Mouse (Mus musculus) CH12.LX (cell line): ENCODE measurements around the gene Gm14401. TPM values are rescaled to one million over a fixed set of nuclear protein-coding genes. Genes with fewer than 3 reads are reported as not detected.
"Not testable (repeated sequence)": the region's sequence is repeated elsewhere in the genome, so short reads cannot be mapped to it uniquely, and the experiment has no call there.

Experiments
- DNase-seq: peaks from one replicate; pipeline ENCODE4 v3.0.0-alpha.2; 2013; ENCODE audit errors: extremely low read depth
- H3K27ac ChIP-seq: 2 replicates; pipeline ENCODE4 v1.5.1; 2012; ENCODE audit warnings: low read depth, mild to moderate bottlenecking, control low read depth, moderate library complexity; ENCODE audit not compliant: insufficient read depth
- H3K27me3 ChIP-seq: replicated peaks from 2 replicates; pipeline ENCODE3; 2012; ENCODE audit warnings: inconsistent platforms
- H3K36me3 ChIP-seq, 2 experiments: replicated peaks in 1 of 2; 2 replicates each; pipeline versions ENCODE3 to v1.6.1; 2012; ENCODE audit warnings: inconsistent platforms in 1 of 2, low read length in 1 of 2, mild to moderate bottlenecking in 1 of 2, mixed read lengths in 1 of 2, moderate library complexity in 1 of 2; ENCODE audit not compliant: control insufficient read depth in 1 of 2, insufficient read depth in 1 of 2
- H3K4me1 ChIP-seq, 2 experiments: 2 replicates each; pipeline ENCODE4 v1.6.1; 2012; ENCODE audit warnings: inconsistent platforms in 1 of 2, moderate library complexity in 1 of 2; ENCODE audit not compliant: insufficient read depth in 2 of 2, control insufficient read depth in 1 of 2
- H3K4me2 ChIP-seq: 2 replicates; pipeline ENCODE4 v1.6.1; 2012; ENCODE audit warnings: low read depth, mild to moderate bottlenecking, control low read depth; ENCODE audit not compliant: poor library complexity, insufficient read depth, severe bottlenecking
- H3K4me3 ChIP-seq, 3 experiments: fragments of 150-350 bp in 1 of 3; sonication (generic) in 1 of 3; replicated peaks in 1 of 3; 2 replicates each; pipeline versions ENCODE3 to v1.5.1; 2011 to 2012; ENCODE audit warnings: low read depth in 2 of 3, low read length in 2 of 3, mild to moderate bottlenecking in 2 of 3, moderate library complexity in 2 of 3, control low read depth in 1 of 3, improper control_type of control experiment in 1 of 3, inconsistent platforms in 1 of 3, mixed read lengths in 1 of 3; ENCODE audit not compliant: poor library complexity in 1 of 3
- H3K79me2 ChIP-seq: replicated peaks from 2 replicates; pipeline ENCODE4 v1.6.1; 2012; ENCODE audit warnings: mild to moderate bottlenecking, moderate library complexity; ENCODE audit not compliant: control insufficient read depth, poor library complexity, insufficient read depth, severe bottlenecking; ENCODE audit errors: extremely low read depth
- H3K9ac ChIP-seq: 2 replicates; pipeline ENCODE4 v1.6.1; 2012; ENCODE audit warnings: low read depth, mild to moderate bottlenecking, control low read depth, moderate library complexity; ENCODE audit not compliant: insufficient read depth
- H3K9me3 ChIP-seq: replicated peaks from 2 replicates; pipeline ENCODE3; 2012; ENCODE audit warnings: low read length, inconsistent platforms, mixed read lengths
- CTCF ChIP-seq, 2 experiments: IDR thresholded peaks in 1 of 2; conservative IDR thresholded peaks in 1 of 2; 2 replicates each; pipeline ENCODE4 v1.5.1; 2011 to 2012; ENCODE audit warnings: low read depth in 2 of 2, low read length in 2 of 2, improper control_type of control experiment in 1 of 2, inconsistent platforms in 1 of 2, mild to moderate bottlenecking in 1 of 2, moderate library complexity in 1 of 2
- MAX ChIP-seq: IDR thresholded peaks from 2 replicates; pipeline ENCODE4 v1.6.1; 2011; ENCODE audit warnings: low read length, improper control_type of control experiment
- MXI1 ChIP-seq: IDR thresholded peaks from 2 replicates; pipeline ENCODE4 v1.6.1; 2011; ENCODE audit warnings: mild to moderate bottlenecking, low read depth, low read length, improper control_type of control experiment
- MYC ChIP-seq: IDR thresholded peaks from 2 replicates; pipeline ENCODE4 v1.6.1; 2011; ENCODE audit warnings: low read depth, mild to moderate bottlenecking, improper control_type of control experiment, low read length
- RAD21 ChIP-seq: IDR thresholded peaks from 2 replicates; pipeline ENCODE4 v1.6.1; 2011; ENCODE audit warnings: low read depth, mild to moderate bottlenecking, low read length, improper control_type of control experiment, moderate library complexity
- SMC3 ChIP-seq: IDR thresholded peaks from 2 replicates; pipeline ENCODE4 v1.6.1; 2011; ENCODE audit warnings: low read depth, low read length, improper control_type of control experiment
- dilution Hi-C: fragments of 300-500 bp; cut with MboI; formaldehyde crosslinking; loops from 2 replicates; pipeline ENCODE4 v1.14.3; 2020; ENCODE audit warnings: low sequenced_read_pairs; ENCODE audit not compliant: extremely low pct_unique_long_range_greater_than_20kb, extremely low pct_ligation_motif_present
- in situ Hi-C: fragments of 300-500 bp; cut with MboI; formaldehyde crosslinking; loops from 3 replicates; pipeline ENCODE4 v1.14.3; 2019; ENCODE audit warnings: low sequenced_read_pairs, low pct_ligation_motif_present, low pct_unique_long_range_greater_than_20kb, mixed read lengths
- polyA plus RNA-seq: library from polyadenylated mRNA; unstranded; fragments of >175 nt; gene quantifications from 2 replicates; pipeline ENCODE4 v1.2.1, GENCODE M21; 2012; ENCODE audit warnings: low read depth; ENCODE audit not compliant: insufficient read length
- total RNA-seq, 2 experiments: library from RNA; depleted of rRNA; stranded (reverse); fragments of 300-350 nt in 1 of 2; fragments of >200 nt in 1 of 2; gene quantifications; 2 replicates each; pipeline ENCODE4 v1.2.3; 2012 to 2014

Gm14401 gene
- total and polyA plus RNA-seq, 3 experiments = 1.6 to 4.4 (median 3.7) TPM

DNA sequence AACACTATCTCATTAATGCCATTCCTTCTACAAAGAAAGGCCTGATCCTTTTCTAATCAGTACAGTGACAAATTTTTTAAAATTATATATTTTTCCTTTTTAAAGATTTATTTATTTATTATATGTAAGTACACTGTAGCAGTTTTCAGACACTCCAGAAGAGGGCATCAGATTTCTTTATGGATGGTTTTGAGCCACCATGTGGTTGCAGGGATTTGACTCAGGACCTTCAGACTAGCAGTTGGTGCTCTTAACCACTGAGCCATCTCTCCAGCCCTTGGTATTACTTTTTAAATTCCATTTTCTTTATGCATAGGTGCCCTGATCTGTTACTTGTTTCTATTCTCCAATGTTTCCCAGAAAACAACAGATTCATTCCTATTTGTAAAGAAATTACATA lies 895 bp downstream of the Gm14401 start:
- H3K27ac ChIP-seq, in situ Hi-C loops: not testable (repeated sequence)
- DNase-seq = peak; percentile 59

GRCm38 (mm10) chr2:177079866-177080265 lies 5.7 kb downstream of the Gm14401 start:
- H3K9ac ChIP-seq, H3K36me3 ChIP-seq, dilution Hi-C loops, H3K79me2 ChIP-seq, H3K9me3 ChIP-seq, H3K4me1 ChIP-seq, H3K27ac ChIP-seq, H3K4me3 ChIP-seq, in situ Hi-C loops, H3K4me2 ChIP-seq, H3K27me3 ChIP-seq, DNase-seq: not testable (repeated sequence)

More for the DNA sequence above, 895 bp downstream of the Gm14401 start:
- H3K4me2 ChIP-seq = peak overlapping the region; percentile 84; the same call in 1 of the 2 replicates
- H3K36me3 ChIP-seq, dilution Hi-C loops, H3K9me3 ChIP-seq, H3K79me2 ChIP-seq, H3K4me1 ChIP-seq, H3K27me3 ChIP-seq, H3K9ac ChIP-seq: not testable (repeated sequence)
- peak overlapping the region in 2 of 3 experiments; percentile 67 to 75 for H3K4me3 ChIP-seq
- peak in 1 of 2 experiments; percentile 64; a peak in 2 of 4 replicates for TF ChIP-seq CTCF (conservative IDR thresholded peaks at IDR 0.05 in 1 of 2, IDR thresholded peaks at IDR 0.05 in 1 of 2; ENCODE audit: low read depth in 2 of 2, low read length in 2 of 2)
- peak; percentile 19 for TF ChIP-seq SMC3
- TF ChIP-seq MYC = peak; percentile 95
- 0 out of 2 replicates have a peak, but pooled peaks have one; percentile 14 for TF ChIP-seq MAX
- peak; percentile 37 for TF ChIP-seq RAD21
- peak; percentile 47; the same call in 1 of the 2 replicates for TF ChIP-seq MXI1

DNA sequence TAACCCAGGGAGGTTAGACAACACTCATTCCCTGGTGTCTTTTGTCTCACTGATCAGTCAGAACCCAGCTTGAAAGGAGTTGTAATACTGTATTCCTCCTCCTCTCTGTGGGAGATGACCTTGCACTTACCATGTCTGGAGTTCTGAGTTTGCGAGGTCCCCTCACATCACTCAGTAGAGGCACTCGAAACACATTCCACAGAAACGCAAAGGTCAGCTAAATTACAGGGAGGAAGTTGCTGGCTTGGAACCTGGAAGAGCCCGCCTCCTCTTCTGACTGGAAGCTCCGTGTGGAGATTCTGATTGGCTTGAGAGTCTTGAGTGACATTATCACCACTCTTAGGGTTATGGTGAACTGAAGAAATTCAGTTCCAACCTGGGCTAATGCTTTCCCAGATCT lies 35.0 kb downstream of the Gm14401 start:
- H3K4me2 ChIP-seq, H3K9me3 ChIP-seq, dilution Hi-C loops: not testable (repeated sequence)

DNA sequence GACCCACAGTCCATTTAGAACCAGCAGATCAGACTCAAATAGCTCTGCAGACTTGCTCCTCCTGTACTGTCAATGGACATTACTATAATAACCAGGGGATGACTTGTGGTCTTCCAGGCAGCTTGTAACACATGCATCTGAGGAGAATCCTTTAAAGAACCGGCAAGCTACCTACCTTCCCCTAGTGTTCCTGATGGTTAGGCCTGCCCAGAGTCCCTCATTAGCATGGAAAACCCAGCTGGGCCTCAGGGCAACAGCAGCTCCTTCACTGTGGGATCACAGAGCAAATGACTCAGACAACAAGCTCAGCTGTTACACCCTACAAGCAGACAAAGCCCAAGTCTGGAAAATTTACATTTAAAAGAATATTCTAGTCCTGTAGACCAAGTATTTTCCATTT lies 55.0 kb downstream of the Gm14401 start:
- H3K36me3 ChIP-seq, H3K27ac ChIP-seq, H3K9me3 ChIP-seq, dilution Hi-C loops, H3K27me3 ChIP-seq, H3K4me2 ChIP-seq, H3K4me1 ChIP-seq, H3K79me2 ChIP-seq, H3K4me3 ChIP-seq, H3K9ac ChIP-seq, in situ Hi-C loops: not testable (repeated sequence)
- peak; percentile 8 for DNase-seq

More for the DNA sequence above, 35.0 kb downstream of the Gm14401 start:
- H3K79me2 ChIP-seq, H3K27ac ChIP-seq, H3K4me3 ChIP-seq, H3K4me1 ChIP-seq, H3K36me3 ChIP-seq, H3K27me3 ChIP-seq, H3K9ac ChIP-seq, in situ Hi-C loops, DNase-seq: not testable (repeated sequence)

Other genes with a start within 250 kb of the Gm14401 start
- not detected in 2 replicates for gene Gm14408, start 243.2 kb upstream of the Gm14401 start, total RNA-seq (2012; rRNA removed)
- gene Gm14408, start 243.2 kb upstream of the Gm14401 start, total RNA-seq (2014; rRNA removed) = not detected in 2 replicates
- not detected in 2 replicates for gene Gm14408, start 243.2 kb upstream of the Gm14401 start, polyA plus RNA-seq
- 3.7 and 9.3 TPM in 2 replicates for gene Gm14296, start 146.5 kb upstream of the Gm14401 start, total RNA-seq (2012; rRNA removed)
- gene Gm14296, start 146.5 kb upstream of the Gm14401 start, total RNA-seq (2014; rRNA removed) = 11.9 and 23.6 TPM in 2 replicates
- gene Gm14296, start 146.5 kb upstream of the Gm14401 start, polyA plus RNA-seq = 4.4 and 11.8 TPM in 2 replicates
- gene Gm14419, start 73.4 kb upstream of the Gm14401 start, total RNA-seq (2012; rRNA removed) = 17.8 and 19.5 TPM in 2 replicates
- gene Gm14419, start 73.4 kb upstream of the Gm14401 start, total RNA-seq (2014; rRNA removed) = 37.8 and 48.0 TPM in 2 replicates
- 10.2 and 17.7 TPM in 2 replicates for gene Gm14419, start 73.4 kb upstream of the Gm14401 start, polyA plus RNA-seq
- 12.1 and 15.0 TPM in 2 replicates for gene Gm14410, start 132.1 kb downstream of the Gm14401 start, total RNA-seq (2012; rRNA removed)
- gene Gm14410, start 132.1 kb downstream of the Gm14401 start, total RNA-seq (2014; rRNA removed) = 27.9 and 35.2 TPM in 2 replicates
- gene Gm14410, start 132.1 kb downstream of the Gm14401 start, polyA plus RNA-seq = 11.1 TPM in 2 replicates
- gene Gm14409, start 192.7 kb downstream of the Gm14401 start, total RNA-seq (2012; rRNA removed) = 7.0 and 8.2 TPM in 2 replicates
- gene Gm14409, start 192.7 kb downstream of the Gm14401 start, total RNA-seq (2014; rRNA removed) = 12.0 and 13.8 TPM in 2 replicates
- 5.1 and 8.1 TPM in 2 replicates for gene Gm14409, start 192.7 kb downstream of the Gm14401 start, polyA plus RNA-seq
- 1.2 and 1.8 TPM in 2 replicates for gene Gm14412, start 250.0 kb downstream of the Gm14401 start, total RNA-seq (2012; rRNA removed)
- 2.9 and 3.8 TPM in 2 replicates for gene Gm14412, start 250.0 kb downstream of the Gm14401 start, total RNA-seq (2014; rRNA removed)
- gene Gm14412, start 250.0 kb downstream of the Gm14401 start, polyA plus RNA-seq = 2.9 and 4.4 TPM in 2 replicates